Mouse (Mus musculus): ENCODE measurements around the gene Ino80e.

Gene Ino80e

GRCm38 (mm10) chr7:126808703-126809455, 53.3 kb downstream of the Ino80e start:
- DNase-seq = peak; percentile 53

DNA sequence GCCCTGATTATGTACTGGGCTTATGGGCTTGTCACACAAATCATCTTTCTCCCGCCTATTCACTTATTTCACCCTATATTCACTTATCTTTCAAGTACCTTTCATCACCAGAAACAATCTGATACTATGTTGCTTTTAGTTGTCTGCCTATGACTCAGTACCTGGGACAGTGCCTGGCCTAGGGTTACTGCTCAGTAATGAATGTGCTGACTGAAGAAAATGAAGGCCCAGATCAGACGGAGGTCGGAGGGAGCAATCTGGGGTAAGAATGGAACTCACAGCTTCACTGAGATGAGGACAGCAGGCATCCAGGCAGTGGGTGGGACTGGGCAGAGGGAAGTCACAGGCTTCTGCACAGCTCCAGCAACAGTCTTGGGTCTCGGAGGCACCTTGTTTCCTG, 54.8 kb downstream of the Ino80e start:
- no peak for DNase-seq

GRCm38 (mm10) chr7:126806956-126807355, 55.2 kb downstream of the Ino80e start:
- no peak for DNase-seq

DNA sequence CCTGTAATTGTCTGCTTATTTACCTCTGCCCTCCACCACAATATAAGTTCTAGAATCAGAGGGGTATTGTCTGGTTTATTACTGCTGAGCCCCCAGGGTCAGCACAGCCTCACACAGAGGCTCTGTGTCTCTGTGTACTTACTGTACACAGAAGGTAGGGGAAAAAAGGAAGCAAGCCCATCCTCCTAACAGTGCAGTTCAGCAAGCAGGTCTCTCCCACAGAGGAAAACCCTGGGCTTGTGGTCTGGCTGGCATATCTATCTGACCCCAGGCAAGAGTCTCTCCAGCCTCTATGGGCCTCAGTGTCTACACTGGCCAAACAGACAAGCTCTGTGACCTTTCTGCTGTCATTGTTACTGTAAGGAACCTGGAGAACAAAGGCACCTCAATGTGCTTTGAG, 58.4 kb downstream of the Ino80e start:
- DNase-seq = no peak

DNA sequence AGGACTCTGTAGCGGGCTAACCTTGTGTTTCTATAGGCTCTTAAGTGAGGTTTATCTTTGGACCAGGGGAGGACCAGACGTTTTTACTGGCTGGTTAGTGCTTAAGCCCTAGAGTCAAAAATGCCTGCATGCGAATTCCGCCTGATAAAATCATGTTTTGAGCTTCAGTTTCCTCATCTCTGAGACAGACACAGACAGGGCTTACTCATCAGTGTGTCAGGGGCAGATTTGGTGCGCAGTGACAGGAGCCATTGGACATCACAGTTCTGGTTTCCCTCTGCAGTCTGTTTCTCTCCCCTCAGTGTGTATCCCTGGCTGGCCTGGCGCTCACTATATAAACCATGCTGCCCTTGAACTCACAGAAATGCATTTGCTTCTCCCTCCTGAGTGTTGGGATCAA, 59.0 kb downstream of the Ino80e start:
- no peak for DNase-seq

GRCm38 (mm10) chr7:126802134-126802889, 59.9 kb downstream of the Ino80e start:
- no peak for DNase-seq

GRCm38 (mm10) chr7:126801057-126801422, 61.1 kb downstream of the Ino80e start:
- DNase-seq = no peak

Measured in thymus, postnatal 14 days (tissue).